Mouse (Mus musculus) splenic B cell, adult 2 months (primary cell): ENCODE data around the gene Hsf3.
"Not testable (repeated sequence)": the region's sequence is repeated elsewhere in the genome, so short reads cannot be mapped to it uniquely, and the experiment has no call there.

Experiments used
- DNase-seq: peaks from one replicate; pipeline ENCODE4 v3.0.0-alpha.2; 2011; ENCODE audit warnings: low read depth, low spot score
- H3K27me3 ChIP-seq: 2 replicates; pipeline ENCODE4 v1.6.1; 2012; ENCODE audit warnings: mild to moderate bottlenecking, low read length, moderate library complexity, mixed read lengths; ENCODE audit not compliant: control insufficient read depth, poor library complexity, insufficient read depth, severe bottlenecking
- H3K36me3 ChIP-seq: 2 replicates; pipeline ENCODE4 v1.6.1; 2012; ENCODE audit warnings: mild to moderate bottlenecking, low read length, moderate library complexity, mixed read lengths; ENCODE audit not compliant: control insufficient read depth, poor library complexity, insufficient read depth, severe bottlenecking

Hsf3 gene

DNA sequence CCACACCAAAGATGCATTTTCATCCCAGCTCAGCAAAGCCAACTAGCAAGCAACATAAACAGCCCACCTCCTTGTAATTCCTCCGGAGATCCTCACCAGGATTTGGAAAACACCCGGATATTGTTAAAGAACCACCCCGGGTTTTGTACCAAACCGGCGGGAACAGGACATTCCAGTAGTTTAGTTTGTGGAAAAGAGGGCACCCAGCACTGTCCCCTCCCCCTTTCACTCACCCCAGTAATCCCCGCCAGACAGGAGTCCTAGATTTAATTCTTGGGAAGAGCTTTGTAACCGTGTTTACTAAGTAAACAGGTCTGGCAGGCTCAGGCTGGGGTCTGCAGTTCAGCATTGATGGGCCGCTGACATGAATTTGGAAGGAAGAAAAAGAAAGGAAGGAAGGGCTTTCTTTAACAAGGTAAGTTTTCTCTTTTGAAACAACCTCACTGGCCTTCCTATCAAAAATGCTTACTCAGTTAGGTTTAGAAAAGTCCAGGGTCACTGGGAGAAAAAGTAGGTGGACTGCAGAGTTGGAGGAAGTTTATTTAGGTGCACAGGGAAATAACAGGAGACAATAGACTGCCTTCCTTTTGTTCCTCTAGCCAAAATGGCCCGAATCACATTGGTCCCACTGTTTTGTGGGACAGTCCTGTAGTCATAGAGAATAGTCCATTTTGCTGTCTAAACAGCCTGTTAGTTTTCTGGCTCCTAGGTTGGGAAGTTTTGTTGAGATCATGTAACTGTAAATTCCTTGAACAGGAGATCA, at the start of gene Hsf3:
Gene Hsf3 (minus strand): TSS at position 94 of the 763 bp plus-strand sequence.
- Histone ChIP-seq H3K27me3 (no peaks in the 10 kb centered on the region), H3K36me3 (no peaks in the 10 kb centered on the region)
- no peak for DNase-seq

DNA sequence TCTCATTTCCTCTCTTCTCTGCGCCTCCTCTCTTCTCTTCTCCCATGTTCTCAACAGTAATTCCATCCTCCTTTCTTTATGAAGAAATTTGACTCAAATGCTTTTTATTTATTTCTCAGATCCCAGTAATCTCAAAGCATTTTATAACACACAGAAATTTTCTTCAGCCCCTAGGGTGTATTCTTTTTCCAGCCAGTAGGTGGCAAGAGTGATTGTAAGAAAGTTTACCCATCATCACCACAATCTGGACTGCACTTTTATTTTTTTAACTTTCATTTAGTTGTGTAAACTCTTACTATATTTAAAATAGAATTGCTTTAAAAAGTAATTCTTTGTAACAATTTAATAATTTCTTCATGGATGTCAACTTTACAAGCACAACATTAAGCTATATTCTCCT, 45.5 kb upstream of the Hsf3 start:
- H3K27me3 ChIP-seq, result no peaks in the 10 kb centered on the region
- H3K36me3 ChIP-seq, result no peaks in the 10 kb centered on the region
- no peak for DNase-seq

DNA sequence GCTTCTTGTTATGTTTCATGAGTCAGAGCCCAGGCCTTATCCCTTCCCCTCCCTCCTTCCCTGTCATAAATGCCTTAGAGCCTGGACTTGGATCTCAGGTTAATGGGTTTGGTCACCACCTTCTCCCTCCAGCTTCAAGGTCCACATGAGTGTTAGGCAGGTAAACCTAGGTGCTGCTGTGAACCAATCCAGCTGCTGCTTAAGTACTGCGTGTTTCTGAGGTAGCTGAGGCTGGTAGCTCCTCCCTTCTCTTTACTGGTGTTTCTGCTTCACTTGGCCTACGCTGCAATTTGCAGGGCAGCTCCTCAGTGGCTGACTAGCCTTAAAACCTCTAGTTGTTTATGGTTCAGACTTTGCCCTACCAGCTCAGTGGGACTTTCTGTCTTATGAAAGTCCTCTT, 945 bp downstream of the Hsf3 start, which contains the start of gene Heph:
Gene Heph (plus strand): TSS at position 211 of the 400 bp plus-strand sequence.
- no peak for DNase-seq

DNA sequence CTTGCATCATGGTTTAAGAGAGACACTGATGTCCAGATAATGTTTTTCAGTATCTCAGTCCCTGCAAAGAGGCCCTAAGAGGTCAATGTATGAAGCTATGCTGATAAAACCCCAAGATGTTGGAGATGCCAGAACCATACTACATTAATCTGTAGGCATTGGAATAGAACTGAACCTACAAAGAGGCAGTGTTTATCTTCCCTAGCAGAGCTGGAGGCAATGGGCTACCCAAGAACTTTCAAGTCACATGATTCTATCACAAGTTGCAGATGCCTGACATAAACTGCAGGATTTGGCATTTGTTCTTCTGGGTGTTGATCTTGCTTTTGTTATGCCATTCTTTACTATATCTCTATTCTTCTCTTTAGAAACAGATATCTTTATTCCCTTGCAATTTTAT, 36.7 kb downstream of the Hsf3 start:
- Histone ChIP-seq H3K27me3 (no peaks in the 10 kb centered on the region), H3K36me3 (no peaks in the 10 kb centered on the region)
- DNase-seq, result no peak

More for the DNA sequence above, 945 bp downstream of the Hsf3 start, which contains the start of gene Heph:
- Histone ChIP-seq H3K27me3 (no peaks in the 10 kb centered on the region), H3K36me3 (no peaks in the 10 kb centered on the region)

DNA sequence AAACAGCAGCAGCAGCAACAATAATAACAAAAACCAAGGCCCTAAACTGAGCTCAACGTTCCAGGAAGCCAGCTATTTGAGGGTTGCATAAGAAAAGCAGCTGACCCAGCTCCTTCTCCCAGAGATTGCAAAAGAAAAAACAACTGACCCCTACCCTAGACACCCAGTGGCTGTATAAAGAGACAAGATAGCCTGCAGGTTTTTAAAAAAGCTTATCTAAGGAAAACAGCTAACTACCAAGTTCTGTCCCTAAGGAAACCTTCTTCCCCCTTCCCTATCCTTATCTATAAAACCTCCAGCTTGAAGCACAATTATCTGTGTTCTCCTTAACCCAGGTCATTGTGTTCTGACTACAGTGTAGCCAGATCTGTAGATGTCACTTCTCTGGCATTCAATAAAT, 38.4 kb downstream of the Hsf3 start:
- Histone ChIP-seq H3K27me3 (no peaks in the 10 kb centered on the region), H3K36me3 (no peaks in the 10 kb centered on the region)
- DNase-seq, result no peak

DNA sequence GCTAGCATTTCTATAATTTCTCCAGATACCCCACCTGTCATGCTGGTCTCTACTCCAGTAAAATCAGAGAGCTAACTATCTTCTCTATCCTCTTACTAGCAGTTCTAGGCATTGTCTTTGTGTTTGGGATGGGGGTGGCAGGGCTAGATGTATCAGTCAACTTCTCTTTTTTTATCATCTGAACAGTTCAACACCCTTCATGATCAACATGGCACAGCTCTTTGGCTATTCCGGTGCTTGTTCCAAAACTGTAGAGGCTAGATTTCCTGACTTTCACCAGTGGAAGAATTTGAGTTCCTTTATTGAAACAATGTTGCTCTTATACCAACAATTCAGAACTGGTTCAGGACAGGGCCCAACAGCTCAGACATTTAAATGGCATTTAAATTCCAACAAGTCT, 39.1 kb downstream of the Hsf3 start:
- no peak for DNase-seq
- Histone ChIP-seq H3K36me3 (no peaks in the 10 kb centered on the region), H3K27me3 (no peaks in the 10 kb centered on the region)

DNA sequence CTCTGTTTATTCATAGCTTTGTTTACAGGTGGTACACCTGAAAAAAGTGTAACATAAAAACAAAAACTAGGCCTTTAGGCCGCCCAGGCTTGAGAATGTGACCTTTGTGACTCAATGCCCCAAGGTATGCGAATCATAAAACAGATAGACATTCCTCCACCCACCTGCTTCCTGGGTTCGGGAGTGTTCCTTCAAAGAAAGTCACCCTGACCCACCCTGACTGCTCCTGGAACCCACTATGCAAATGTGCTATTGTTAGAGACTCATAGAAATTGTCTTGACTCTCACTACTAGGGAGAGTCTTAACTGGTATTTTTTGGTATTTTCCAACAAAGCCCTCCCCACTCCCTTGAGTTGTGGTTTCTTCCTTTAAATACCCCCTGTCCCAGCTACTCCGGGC, 40.7 kb downstream of the Hsf3 start:
- not testable (repeated sequence) for DNase-seq, H3K36me3 ChIP-seq, H3K27me3 ChIP-seq

DNA sequence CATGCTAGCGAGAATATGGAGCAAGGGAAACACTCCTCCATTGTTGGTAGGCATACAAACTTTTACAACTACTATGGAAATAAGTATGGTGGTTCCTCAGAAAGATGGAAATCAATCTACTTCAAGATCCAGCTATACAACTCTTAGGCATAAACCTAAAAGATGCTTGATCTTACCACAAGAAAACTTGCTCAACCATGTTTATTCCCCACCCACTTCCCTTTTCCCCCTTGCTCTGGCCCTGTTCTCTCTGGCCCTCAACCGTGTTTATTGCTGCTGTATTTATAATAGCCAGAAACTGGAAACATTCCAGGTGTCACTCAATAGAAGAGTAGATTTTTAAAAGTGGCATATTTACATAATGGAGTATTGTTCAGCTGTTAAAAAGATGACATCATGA, 117.0 kb downstream of the Hsf3 start:
- H3K36me3 ChIP-seq, result no peaks in the 10 kb centered on the region
- no peak for DNase-seq
- H3K27me3 ChIP-seq, result no peaks in the 10 kb centered on the region

DNA sequence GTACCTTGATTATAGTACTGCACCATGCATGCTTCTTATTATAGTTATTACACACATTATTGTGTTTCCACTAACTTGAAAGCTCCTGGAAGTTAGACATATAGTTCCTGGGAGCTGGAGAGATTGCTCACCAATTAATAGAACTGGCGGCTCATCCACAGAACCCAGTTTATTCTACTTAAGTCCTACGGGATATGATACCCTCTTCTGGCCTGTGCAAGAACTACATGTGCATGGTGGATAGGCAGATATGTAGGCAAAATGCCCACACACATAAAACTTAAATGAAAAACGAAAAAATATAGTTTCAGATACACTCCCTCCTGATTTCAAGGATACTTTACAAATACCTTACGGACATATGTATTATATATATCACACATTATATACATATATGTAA, 126.3 kb downstream of the Hsf3 start:
- DNase-seq, result peak; percentile 66
- H3K36me3 ChIP-seq, result no peaks in the 10 kb centered on the region

DNA sequence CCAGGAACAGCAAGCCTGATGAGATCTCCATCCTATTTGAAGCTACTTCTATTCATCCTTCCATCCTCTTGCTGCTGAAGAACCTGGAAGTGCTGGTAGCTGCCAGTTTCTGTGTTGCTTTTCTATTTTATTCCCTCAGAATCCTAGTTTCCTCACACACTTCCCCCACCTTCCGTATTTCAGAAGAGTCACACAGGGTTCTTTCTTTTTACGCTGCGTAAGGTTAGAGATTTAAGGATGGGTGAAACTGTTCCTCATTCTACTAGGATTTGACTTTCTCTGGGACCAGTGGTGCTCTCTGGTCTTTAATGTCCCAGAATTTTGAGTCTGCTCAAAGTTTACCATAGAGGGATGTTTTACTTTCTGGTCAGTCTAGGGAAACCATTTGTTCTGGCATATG, 162.8 kb downstream of the Hsf3 start, which contains the start of gene Vsig4:
Gene Vsig4 (minus strand): TSS at position 101 of the 400 bp plus-strand sequence.
- H3K27me3 ChIP-seq, result no peaks in the 10 kb centered on the region
- H3K36me3 ChIP-seq, result no peaks in the 10 kb centered on the region
- no peak for DNase-seq

More for the DNA sequence above, 126.3 kb downstream of the Hsf3 start:
- H3K27me3 ChIP-seq, result no peaks in the 10 kb centered on the region

DNA sequence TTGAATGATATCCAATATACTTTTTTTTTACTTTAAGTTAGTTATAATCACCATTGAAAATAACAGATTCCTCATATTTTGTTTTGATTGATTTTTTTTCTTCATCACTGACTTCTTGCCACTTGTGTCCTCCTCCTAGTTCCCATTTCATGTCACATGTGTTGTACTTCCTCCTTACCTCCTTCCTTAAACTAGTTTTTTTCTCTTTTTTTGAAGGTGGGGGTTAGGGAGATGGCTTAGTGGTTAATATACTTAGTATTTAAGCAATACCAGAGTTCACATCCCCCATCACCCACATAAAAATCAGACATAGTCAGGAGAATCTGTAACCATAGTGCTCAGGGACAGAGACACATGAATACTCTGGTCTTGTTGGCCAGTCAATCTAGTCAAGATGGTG, 199.6 kb downstream of the Hsf3 start:
- Histone ChIP-seq H3K36me3 (no peaks in the 10 kb centered on the region), H3K27me3 (no peaks in the 10 kb centered on the region)
- peak; percentile 1 for DNase-seq
